Mouse (Mus musculus): ENCODE results near the gene Adipor1.

DNA sequence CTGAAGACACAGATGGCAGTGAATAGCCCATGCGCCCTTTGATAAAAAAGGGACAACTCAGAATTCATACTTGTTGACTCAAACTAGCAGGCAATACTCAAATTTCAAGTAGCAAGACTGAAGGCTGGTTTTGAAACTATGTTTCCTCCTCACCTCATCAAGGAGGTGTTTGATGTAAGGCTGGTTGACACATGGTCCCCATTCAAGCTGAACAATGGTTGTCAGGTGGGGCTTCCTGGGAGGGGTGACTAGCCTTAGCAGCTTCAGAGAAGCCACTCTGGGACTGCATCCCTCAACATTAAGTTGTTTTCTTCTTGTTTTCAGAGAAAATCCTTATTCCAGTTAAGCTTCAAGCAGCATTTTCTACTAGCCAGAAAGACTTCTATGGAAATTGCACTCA, 29.5 kb upstream of the Adipor1 start, which contains the start of gene 4933406M09Rik:
- TF ChIP-seq EP300 (IDR thresholded peaks at IDR 0.05), result no peak
- no peak for TF ChIP-seq CTCF (IDR thresholded peaks at IDR 0.05)

Data from lung, postnatal 0 days (tissue).